28 mouse cellular contexts compared by ENCODE assay signal in the genomic region with DNA sequence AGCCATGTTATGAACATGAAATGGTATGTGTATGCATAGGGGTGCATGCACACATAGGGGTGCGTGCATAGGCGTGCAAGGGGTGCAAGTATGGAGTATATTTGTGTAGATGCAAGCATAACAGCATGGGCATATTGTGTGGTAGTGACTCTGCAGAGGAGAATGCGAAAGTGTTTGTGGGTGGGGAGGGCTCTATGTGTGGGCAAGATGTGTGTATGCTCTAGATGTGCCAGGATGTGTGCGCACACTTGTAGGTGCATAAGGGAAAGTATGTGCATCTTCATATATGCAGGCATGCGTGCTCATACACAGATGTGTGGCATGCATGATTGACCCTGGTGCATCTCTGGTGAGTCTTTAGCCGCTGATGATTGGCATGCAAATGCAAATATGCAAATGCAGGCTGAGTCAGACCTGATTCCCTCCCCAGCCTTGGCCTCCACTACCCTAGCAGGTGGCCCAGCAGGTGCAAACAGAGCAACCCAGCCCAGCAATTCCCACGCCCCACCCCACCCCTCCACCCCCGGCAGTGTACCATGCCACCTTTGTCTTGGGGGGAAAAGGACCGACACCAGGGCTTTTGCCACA. TPM values are rescaled to one million over a fixed set of nuclear protein-coding genes. Genes with fewer than 3 reads are reported as not detected.
"Had no signal": no experiment of that assay in that cellular context is flagged by ENCODE, and none has a peak within 500 bp of the region (broad histone marks: within the 10 kb centered on the region; RNA-seq: fewer than 3 reads in every experiment).

No protein-coding gene starts in this region.

- H3K9me3 ChIP-seq: limb, embryonic 12.5 days; limb, embryonic 15.5 days; midbrain, embryonic 12.5 days; midbrain, embryonic 15.5 days; neural tube, embryonic 12.5 days; neural tube, embryonic 15.5 days; stomach, embryonic 15.5 days had no signal

- H3K27ac ChIP-seq: limb, embryonic 12.5 days; limb, embryonic 15.5 days; liver, embryonic 14.5 days; macrophage; midbrain, embryonic 12.5 days; midbrain, embryonic 15.5 days; neural tube, embryonic 12.5 days; neural tube, embryonic 15.5 days; stomach, embryonic 15.5 days had no signal

- H3K36me3 ChIP-seq: limb, embryonic 12.5 days; limb, embryonic 15.5 days; midbrain, embryonic 12.5 days; neural tube, embryonic 12.5 days; neural tube, embryonic 15.5 days; stomach, embryonic 15.5 days had no signal

- H3K9ac ChIP-seq: limb, embryonic 12.5 days; limb, embryonic 15.5 days; liver, embryonic 14.5 days; liver, postnatal 0 days; lung, embryonic 14.5 days; midbrain, embryonic 12.5 days; midbrain, embryonic 15.5 days; neural tube, embryonic 12.5 days; neural tube, embryonic 15.5 days; stomach, embryonic 15.5 days had no signal

- H3K27me3 ChIP-seq: midbrain, embryonic 12.5 days; midbrain, embryonic 15.5 days; neural tube, embryonic 12.5 days; neural tube, embryonic 15.5 days; stomach, embryonic 15.5 days had no signal

- H3K4me1 ChIP-seq: limb, embryonic 12.5 days; limb, embryonic 15.5 days; midbrain, embryonic 12.5 days; midbrain, embryonic 15.5 days; neural tube, embryonic 12.5 days; neural tube, embryonic 15.5 days; stomach, embryonic 15.5 days had no signal

- ATAC-seq: liver, postnatal 0 days; lung, postnatal 0 days; midbrain, embryonic 15.5 days had no signal

- H3K4me2 ChIP-seq: limb, embryonic 12.5 days; limb, embryonic 15.5 days; liver, embryonic 11.5 days; lung, embryonic 14.5 days; midbrain, embryonic 12.5 days; midbrain, embryonic 15.5 days; neural tube, embryonic 12.5 days; neural tube, embryonic 15.5 days; stomach, embryonic 15.5 days had no signal

- H3K4me3 ChIP-seq: limb, embryonic 12.5 days; limb, embryonic 15.5 days; midbrain, embryonic 12.5 days; midbrain, embryonic 15.5 days; neural tube, embryonic 12.5 days; neural tube, embryonic 15.5 days; stomach, embryonic 15.5 days had no signal

- DNase-seq: kidney, adult 9 months; kidney, postnatal 14 days; kidney, postnatal 4 days; left cerebral cortex, postnatal 4 days; liver, postnatal 0 days; lung, embryonic 14.5 days; right cerebral cortex, adult 18-20 months; right cerebral cortex, postnatal 25 days; spleen, adult 18-20 months; thymus, postnatal 25 days had no signal

RNA-seq across cellular contexts. Expression of gene Grm2, which starts 10.1 kb away (rescaled TPM):
- total RNA-seq: megakaryocyte, adult 5-6 weeks had no signal
- polyA plus RNA-seq: kidney, embryonic 16.5 days; limb, embryonic 12.5 days; liver, embryonic 11.5 days; liver, embryonic 14.5 days; liver, postnatal 0 days; lung, embryonic 14.5 days; lung, postnatal 0 days; macrophage; stomach, embryonic 15.5 days had no signal

RNA-seq across cellular contexts. Expression of gene Iqcf6, which starts 19.4 kb away (rescaled TPM):
- total RNA-seq: layer of hippocampus, adult 8-10 months; layer of hippocampus, postnatal 14 days; left cerebral cortex, adult 18-20 months; left cerebral cortex, postnatal 10 days; left cerebral cortex, postnatal 4 days; megakaryocyte, adult 5-6 weeks had no signal
- polyA plus RNA-seq: kidney, embryonic 16.5 days; limb, embryonic 12.5 days; limb, embryonic 15.5 days; liver, embryonic 11.5 days; liver, embryonic 14.5 days; liver, postnatal 0 days; lung, embryonic 14.5 days; lung, postnatal 0 days; macrophage; midbrain, embryonic 12.5 days; midbrain, embryonic 15.5 days; neural tube, embryonic 12.5 days; neural tube, embryonic 15.5 days; stomach, embryonic 15.5 days; thymus, postnatal 0 days had no signal
